Mouse (Mus musculus) adrenal gland, postnatal 4 days (tissue): ENCODE results near the gene Tmem97. TPM values are rescaled to one million over a fixed set of nuclear protein-coding genes. Genes with fewer than 3 reads are reported as not detected.
A peak's percentile ranks its signal among the peaks of the same experiment; 100 is the strongest.
"Not testable (repeated sequence)": the region's sequence is repeated elsewhere in the genome, so short reads cannot be mapped to it uniquely, and the experiment has no call there.

Experiments used
- DNase-seq, 2 experiments: peaks; one replicate each; pipeline ENCODE4 v3.0.0; 2021 to 2022; ENCODE audit warnings: low spot score in 2 of 2, mixed read lengths in 2 of 2
- long read RNA-seq, 2 experiments: library from polyadenylated mRNA; stranded (forward); transcript quantifications; one replicate each; pipeline ENCODE4 v2.0.0; 2021
- total RNA-seq, 2 experiments: library from RNA; stranded (reverse); gene quantifications; 2 replicates each; pipeline ENCODE4 v1.2.3; 2021

Gene Tmem97
- total RNA-seq = 10 to 100 TPM; 47.1 to 60.4 TPM
- long read RNA-seq, experiment 1, transcript Tmem97-201 (3 exons, 1,375 nt) = major isoform, 37 of 44 reads
- long read RNA-seq, experiment 1, partial matches to known transcripts = 5 of 44 reads
- long read RNA-seq, experiment 1, other reads (novel, unspliced or antisense) = 2 of 44 reads
- long read RNA-seq, experiment 2, transcript Tmem97-201 (3 exons, 1,375 nt) = major isoform, 82 of 86 reads
- long read RNA-seq, experiment 2, partial matches to known transcripts = 2 of 86 reads
- long read RNA-seq, experiment 2, other reads (novel, unspliced or antisense) = 2 of 86 reads

- DNase-seq = peak; percentile 79 to 88
Observed at GRCm38 (mm10) chr11:78550168-78551058, at the start of gene Tmem97. Gene Tmem97, minus strand, starts transcription at chr11:78550777.

GRCm38 (mm10) chr11:78600051-78600450, 49.5 kb upstream of the Tmem97 start:
- no peak for DNase-seq

- DNase-seq = no peak
Observed at GRCm38 (mm10) chr11:78598763-78599415, 48.3 kb upstream of the Tmem97 start.

- DNase-seq = no peak
Observed at GRCm38 (mm10) chr11:78596750-78597149, 46.2 kb upstream of the Tmem97 start.

GRCm38 (mm10) chr11:78595773-78596172, 45.2 kb upstream of the Tmem97 start:
- DNase-seq = no peak

- no peak for DNase-seq
Observed at GRCm38 (mm10) chr11:78594271-78594964, 43.8 kb upstream of the Tmem97 start.

GRCm38 (mm10) chr11:78587677-78588076, 37.1 kb upstream of the Tmem97 start:
- DNase-seq = not testable (repeated sequence)

GRCm38 (mm10) chr11:78586099-78586498, 35.5 kb upstream of the Tmem97 start:
- DNase-seq = no peak

- DNase-seq = no peak
Observed at GRCm38 (mm10) chr11:78582848-78583247, 32.3 kb upstream of the Tmem97 start.

- no peak for DNase-seq
Observed at GRCm38 (mm10) chr11:78574975-78575374, 24.4 kb upstream of the Tmem97 start.

GRCm38 (mm10) chr11:78574536-78574935, 24.0 kb upstream of the Tmem97 start:
- DNase-seq = no peak

GRCm38 (mm10) chr11:78574031-78574430, 23.5 kb upstream of the Tmem97 start:
- not testable (repeated sequence) for DNase-seq

- DNase-seq = no peak
Observed at GRCm38 (mm10) chr11:78571854-78572253, 21.3 kb upstream of the Tmem97 start.

- no peak for DNase-seq
Observed at GRCm38 (mm10) chr11:78571441-78571840, 20.9 kb upstream of the Tmem97 start.

GRCm38 (mm10) chr11:78569806-78570205, 19.2 kb upstream of the Tmem97 start:
- no peak for DNase-seq

- DNase-seq = no peak
Observed at GRCm38 (mm10) chr11:78568827-78569226, 18.2 kb upstream of the Tmem97 start.

GRCm38 (mm10) chr11:78567614-78568013, 17.0 kb upstream of the Tmem97 start:
- DNase-seq = no peak

GRCm38 (mm10) chr11:78566775-78567174, 16.2 kb upstream of the Tmem97 start:
- no peak for DNase-seq

- peak in 1 of 2 experiments; percentile 57 for DNase-seq
Observed at GRCm38 (mm10) chr11:78560447-78560846, 9.9 kb upstream of the Tmem97 start.

- no peak for DNase-seq
Observed at GRCm38 (mm10) chr11:78557241-78557640, 6.7 kb upstream of the Tmem97 start.

GRCm38 (mm10) chr11:78556070-78556469, 5.5 kb upstream of the Tmem97 start:
- no peak for DNase-seq
